Mouse (Mus musculus) bone marrow, adult 2 months (tissue): ENCODE measurements at regions not wholly inside any gene's neighbourhood (a gene's known extent, or its start where the extent isn't known, plus 50 kb on each side); places are given as distances from the start of the nearest gene placed in this dataset.

Experiments used
- CTCF ChIP-seq: fragments of 200-500 bp; IDR thresholded peaks from 2 replicates; pipeline ENCODE4 v1.5.1; 2011; ENCODE audit warnings: low read length, control low read depth; ENCODE audit not compliant: control insufficient read depth, insufficient read depth
- POLR2A ChIP-seq: fragments of 200-500 bp; IDR thresholded peaks from 2 replicates; pipeline ENCODE4 v1.6.1; 2011; ENCODE audit warnings: low read depth, mild to moderate bottlenecking, control low read depth, low read length, borderline replicate concordance; ENCODE audit not compliant: control insufficient read depth

DNA sequence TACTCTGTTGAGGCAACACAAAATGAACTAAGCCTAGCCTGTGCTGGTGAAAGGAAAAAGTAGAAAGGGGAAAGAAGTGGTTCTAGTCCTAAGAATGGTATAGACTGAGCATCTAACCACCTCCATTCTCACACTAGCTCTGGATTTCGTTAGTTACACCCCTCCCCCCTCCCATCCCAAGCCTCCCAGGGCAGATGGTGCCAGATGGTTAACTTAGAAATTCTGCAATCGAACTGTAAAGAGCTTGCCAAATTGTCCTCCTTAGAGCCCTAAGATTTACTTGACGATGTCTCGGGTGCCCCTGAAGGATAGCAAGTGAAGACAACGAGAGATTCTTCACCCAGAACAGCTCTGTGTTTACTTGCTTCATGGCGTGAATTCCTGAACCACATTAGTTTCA lies 453.7 kb upstream of the Clint1 start:
- no peak for TF ChIP-seq CTCF
- no peak for TF ChIP-seq POLR2A
